Mouse (Mus musculus) olfactory bulb, adult 2 months (tissue): ENCODE measurements around the gene Hist1h3c.

Source experiments
- CTCF ChIP-seq: fragments of 200-500 bp; IDR thresholded peaks from 2 replicates; pipeline ENCODE4 v1.5.1; 2012; ENCODE audit warnings: low read depth, mild to moderate bottlenecking, low read length, moderate library complexity; ENCODE audit not compliant: insufficient read depth
- POLR2A ChIP-seq: fragments of 200-500 bp; IDR thresholded peaks from 2 replicates; pipeline ENCODE4 v1.6.1; 2012; ENCODE audit warnings: mild to moderate bottlenecking, low read depth, low read length, moderate library complexity; ENCODE audit not compliant: insufficient read depth

- TF ChIP-seq CTCF: no peak
- TF ChIP-seq POLR2A: no peak
Observed at GRCm38 (mm10) chr13:23751478-23751956, 6.1 kb upstream of the Hist1h3c start.
